Mouse (Mus musculus) kidney, adult 10 weeks (tissue): ENCODE results near the gene Hhex. TPM values are rescaled to one million over a fixed set of nuclear protein-coding genes. Genes with fewer than 3 reads are reported as not detected.

ENCODE experiments used
- polyA plus RNA-seq: library from polyadenylated mRNA; stranded (reverse); fragments of 350-450 nt; fragmentation: Illumina TruSeq; extraction: RNeasy Lipid Tissue Mini Kit (QIAGEN cat#74804); gene quantifications from one replicate; pipeline ENCODE4 v1.2.3, GENCODE M21; 2014; ENCODE audit warnings: low read depth, low replicate concordance

Gene Hhex
- 6.3 TPM for polyA plus RNA-seq

DNA sequence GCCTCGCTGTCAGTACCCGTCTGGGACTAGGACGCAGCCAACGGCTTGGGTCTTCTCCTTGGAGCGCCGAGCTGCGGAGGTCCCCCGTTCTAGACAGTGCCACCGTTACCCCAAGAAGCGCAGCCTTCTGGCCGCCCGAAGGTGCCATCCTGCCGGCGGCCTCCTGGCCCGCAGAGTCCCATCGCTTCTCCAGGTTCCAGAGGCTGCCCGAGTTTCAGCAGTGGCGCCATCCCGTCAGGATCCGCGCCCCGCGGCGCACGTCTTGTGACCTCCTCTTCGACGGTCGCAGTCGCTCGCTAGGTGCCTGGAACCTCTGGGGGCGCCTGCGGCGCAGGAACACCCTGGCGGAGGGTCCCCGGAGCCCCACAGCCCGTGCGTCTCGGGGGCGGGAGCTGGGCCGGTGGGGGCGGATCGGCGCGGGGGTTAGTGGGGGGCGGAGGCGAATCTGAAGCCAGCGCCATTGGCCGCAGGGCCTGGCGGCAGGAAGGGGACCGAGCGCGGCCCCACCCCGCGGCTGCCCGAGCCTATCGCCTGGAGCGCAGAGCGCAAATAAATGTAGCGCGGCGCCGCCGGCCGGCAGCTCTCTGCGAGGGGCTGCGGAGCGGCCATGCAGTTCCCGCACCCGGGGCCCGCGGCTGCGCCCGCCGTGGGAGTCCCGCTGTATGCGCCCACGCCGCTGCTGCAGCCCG, at the start of gene Hhex:
Gene Hhex, plus strand, starts transcription at position 548 of the 689 bp plus-strand sequence.

Other genes starting within 250 kb of the Hhex start
- gene March5, start 227.3 kb upstream of the Hhex start, polyA plus RNA-seq = 189 TPM
- 19.0 TPM for gene Cpeb3, start 226.2 kb upstream of the Hhex start, polyA plus RNA-seq
- 79.6 TPM for gene Ide, start 97.0 kb upstream of the Hhex start, polyA plus RNA-seq
- 1.3 TPM for gene Kif11, start 58.4 kb upstream of the Hhex start, polyA plus RNA-seq
- gene Exoc6, start 115.6 kb downstream of the Hhex start, polyA plus RNA-seq = 139 TPM